Mouse (Mus musculus) small intestine, adult 2 months (tissue): ENCODE measurements at regions not wholly inside any gene's neighbourhood (a gene's known extent, or its start where the extent isn't known, plus 50 kb on each side); places are given as distances from the start of the nearest gene placed in this dataset.

ENCODE experiments used
- H3K27ac ChIP-seq: fragments of 200-500 bp; 2 replicates; pipeline ENCODE4 v1.5.1; 2012; ENCODE audit warnings: low read depth, low read length, control low read depth, inconsistent platforms; ENCODE audit not compliant: insufficient read depth
- H3K27me3 ChIP-seq: fragments of 200-500 bp; 2 replicates; pipeline ENCODE4 v1.6.1; 2012; ENCODE audit warnings: mild to moderate bottlenecking, moderate library complexity, low read length, inconsistent platforms; ENCODE audit not compliant: control insufficient read depth, insufficient read depth
- H3K36me3 ChIP-seq: fragments of 200-500 bp; 2 replicates; pipeline ENCODE4 v1.6.1; 2012; ENCODE audit warnings: mild to moderate bottlenecking, low read length, control low read depth, inconsistent platforms; ENCODE audit not compliant: control insufficient read depth, insufficient read depth
- H3K4me1 ChIP-seq: fragments of 200-500 bp; 2 replicates; pipeline ENCODE4 v1.6.1; 2012; ENCODE audit warnings: low read length, inconsistent platforms, mixed read lengths; ENCODE audit not compliant: control insufficient read depth, insufficient read depth, insufficient read length
- H3K4me3 ChIP-seq: fragments of 200-500 bp; 2 replicates; pipeline ENCODE4 v1.5.1; 2012; ENCODE audit warnings: low read depth, mild to moderate bottlenecking, control low read depth, inconsistent platforms, low read length, moderate library complexity
- CTCF ChIP-seq: fragments of 200-500 bp; IDR thresholded peaks from 2 replicates; pipeline ENCODE4 v1.5.1; 2012; ENCODE audit warnings: low read depth, mild to moderate bottlenecking, control low read depth, inconsistent platforms, low read length, moderate library complexity, mixed read lengths; ENCODE audit not compliant: insufficient replicate concordance, insufficient read length; ENCODE audit errors: extremely low read depth
- POLR2A ChIP-seq: fragments of 200-500 bp; IDR thresholded peaks from 2 replicates; pipeline ENCODE4 v1.6.1; 2012; ENCODE audit warnings: low read depth, mild to moderate bottlenecking, control low read depth, inconsistent platforms, low read length, moderate library complexity
- WGBS: fragments of 180-500 bp; shearing (Covaris S2); methylation state at CpG from one replicate; pipeline ENCODE4 v1.1.7; 2018; 5-methylcytosine and 5-hydroxymethylcytosine counted together

- Histone ChIP-seq H3K4me3 (no peak overlapping the region), H3K36me3 (no peaks in the 10 kb centered on the region), H3K4me1 (0 out of 2 replicates have a peak, but pooled peaks cover 4% of the 10 kb centered on the region), H3K27me3 (no peaks in the 10 kb centered on the region), H3K27ac (no peak overlapping the region)
- WGBS, result 67% methylated on average over 17 of the region's 17 CpGs
- TF ChIP-seq CTCF, result no peak
- TF ChIP-seq POLR2A, result no peak
Observed at GRCm38 (mm10) chr17:83077737-83078600, 137.1 kb upstream of the Pkdcc start.

- WGBS, result 73% methylated on average over 19 of the region's 19 CpGs
- Histone ChIP-seq H3K27me3 (no peaks in the 10 kb centered on the region), H3K4me3 (no peak overlapping the region), H3K36me3 (no peaks in the 10 kb centered on the region), H3K4me1 (0 out of 2 replicates have a peak, but pooled peaks cover 4% of the 10 kb centered on the region), H3K27ac (no peak overlapping the region)
- TF ChIP-seq CTCF, result no peak
- TF ChIP-seq POLR2A, result no peak
Observed at GRCm38 (mm10) chr17:83078601-83079360, 136.3 kb upstream of the Pkdcc start.

- 86% methylated on average over 7 of the region's 7 CpGs for WGBS
- no peaks in the 10 kb centered on the region for H3K36me3 ChIP-seq
- H3K27ac ChIP-seq, result no peak overlapping the region
- H3K4me1 ChIP-seq, result 0 out of 2 replicates have a peak, but pooled peaks cover 4% of the 10 kb centered on the region
- H3K4me3 ChIP-seq, result no peak overlapping the region
- TF ChIP-seq POLR2A, result no peak
- TF ChIP-seq CTCF, result no peak
- H3K27me3 ChIP-seq, result no peaks in the 10 kb centered on the region
Observed at GRCm38 (mm10) chr17:83079361-83079685, 135.8 kb upstream of the Pkdcc start.

GRCm38 (mm10) chr17:83081729-83082128, 133.4 kb upstream of the Pkdcc start:
- Histone ChIP-seq H3K4me3 (no peak overlapping the region), H3K27ac (no peak overlapping the region), H3K27me3 (no peaks in the 10 kb centered on the region), H3K4me1 (0 out of 2 replicates have a peak, but pooled peaks cover 4% of the 10 kb centered on the region), H3K36me3 (no peaks in the 10 kb centered on the region)
- TF ChIP-seq CTCF (no peak), POLR2A (no peak)
- WGBS, result 33% methylated on average over 8 of the region's 8 CpGs

- TF ChIP-seq CTCF, result no peak
- TF ChIP-seq POLR2A, result no peak
- 75% methylated on average over 3 of the region's 3 CpGs for WGBS
- H3K4me3 ChIP-seq, result no peak overlapping the region
- H3K4me1 ChIP-seq, result 0 out of 2 replicates have a peak, but pooled peaks cover 2% of the 10 kb centered on the region
- H3K27ac ChIP-seq, result no peak overlapping the region
- no peaks in the 10 kb centered on the region for H3K36me3 ChIP-seq
- no peaks in the 10 kb centered on the region for H3K27me3 ChIP-seq
Observed at GRCm38 (mm10) chr17:83083521-83083920, 131.6 kb upstream of the Pkdcc start.

GRCm38 (mm10) chr17:83085792-83086475, 129.2 kb upstream of the Pkdcc start:
- Histone ChIP-seq H3K27me3 (no peaks in the 10 kb centered on the region), H3K36me3 (no peaks in the 10 kb centered on the region), H3K4me1 (0 out of 2 replicates have a peak, but pooled peaks cover 2% of the 10 kb centered on the region), H3K4me3 (no peak overlapping the region), H3K27ac (no peak overlapping the region)
- no peak for TF ChIP-seq POLR2A
- no peak for TF ChIP-seq CTCF
- 52% methylated on average over 10 of the region's 10 CpGs for WGBS

- Histone ChIP-seq H3K27ac (no peak overlapping the region), H3K4me3 (no peak overlapping the region), H3K27me3 (no peaks in the 10 kb centered on the region), H3K4me1 (no peaks in the 10 kb centered on the region), H3K36me3 (no peaks in the 10 kb centered on the region)
- 85% methylated on average over 2 of the region's 2 CpGs for WGBS
- TF ChIP-seq CTCF (no peak), POLR2A (no peak)
Observed at GRCm38 (mm10) chr17:83086703-83087102, 128.4 kb upstream of the Pkdcc start.
